Mouse (Mus musculus): ENCODE data around the gene Slc13a2. TPM values are rescaled to one million over a fixed set of nuclear protein-coding genes. Genes with fewer than 3 reads are reported as not detected.

Gene Slc13a2
- polyA plus RNA-seq, 1 experiment: not detected

- TF ChIP-seq POLR2A (IDR thresholded peaks at IDR 0.05; ENCODE audit: borderline replicate concordance, extremely low read depth, insufficient read depth, insufficient read length, poor library complexity, severe bottlenecking): no peak
- TF ChIP-seq CTCF (IDR thresholded peaks at IDR 0.05; ENCODE audit: borderline replicate concordance, extremely low read depth, insufficient read depth, insufficient read length): no peak
- no peak for DNase-seq (ENCODE audit: low read depth)
Measured at GRCm38 (mm10) chr11:78411606-78412323, 10.3 kb downstream of the Slc13a2 start.

- TF ChIP-seq POLR2A (IDR thresholded peaks at IDR 0.05; ENCODE audit: borderline replicate concordance, extremely low read depth, insufficient read depth, insufficient read length, poor library complexity, severe bottlenecking) (no peak), CTCF (IDR thresholded peaks at IDR 0.05; ENCODE audit: borderline replicate concordance, extremely low read depth, insufficient read depth, insufficient read length) (no peak)
- no peak for DNase-seq (ENCODE audit: low read depth)
Measured at GRCm38 (mm10) chr11:78408256-78409240, 13.5 kb downstream of the Slc13a2 start.

GRCm38 (mm10) chr11:78402062-78402461, 20.0 kb downstream of the Slc13a2 start:
- TF ChIP-seq CTCF (IDR thresholded peaks at IDR 0.05; ENCODE audit: borderline replicate concordance, extremely low read depth, insufficient read depth, insufficient read length) (no peak), POLR2A (IDR thresholded peaks at IDR 0.05; ENCODE audit: borderline replicate concordance, extremely low read depth, insufficient read depth, insufficient read length, poor library complexity, severe bottlenecking) (no peak)
- DNase-seq (ENCODE audit: low read depth): no peak

GRCm38 (mm10) chr11:78401469-78401868, 20.5 kb downstream of the Slc13a2 start:
- no peak for DNase-seq (ENCODE audit: low read depth)
- TF ChIP-seq POLR2A (IDR thresholded peaks at IDR 0.05; ENCODE audit: borderline replicate concordance, extremely low read depth, insufficient read depth, insufficient read length, poor library complexity, severe bottlenecking) (no peak), CTCF (IDR thresholded peaks at IDR 0.05; ENCODE audit: borderline replicate concordance, extremely low read depth, insufficient read depth, insufficient read length) (no peak)

GRCm38 (mm10) chr11:78400936-78401335, 21.1 kb downstream of the Slc13a2 start:
- DNase-seq (ENCODE audit: low read depth): no peak
- TF ChIP-seq POLR2A (IDR thresholded peaks at IDR 0.05; ENCODE audit: borderline replicate concordance, extremely low read depth, insufficient read depth, insufficient read length, poor library complexity, severe bottlenecking) (no peak), CTCF (IDR thresholded peaks at IDR 0.05; ENCODE audit: borderline replicate concordance, extremely low read depth, insufficient read depth, insufficient read length) (no peak)

GRCm38 (mm10) chr11:78399680-78400079, 22.3 kb downstream of the Slc13a2 start:
- no peak for TF ChIP-seq POLR2A (IDR thresholded peaks at IDR 0.05; ENCODE audit: borderline replicate concordance, extremely low read depth, insufficient read depth, insufficient read length, poor library complexity, severe bottlenecking)
- peak; percentile 85; the same call in 1 of the 2 replicates for TF ChIP-seq CTCF (IDR thresholded peaks at IDR 0.05; ENCODE audit: borderline replicate concordance, extremely low read depth, insufficient read depth, insufficient read length)
- DNase-seq (ENCODE audit: low read depth): peak; percentile 65

GRCm38 (mm10) chr11:78398212-78398611, 23.8 kb downstream of the Slc13a2 start:
- TF ChIP-seq CTCF (IDR thresholded peaks at IDR 0.05; ENCODE audit: borderline replicate concordance, extremely low read depth, insufficient read depth, insufficient read length) (no peak), POLR2A (IDR thresholded peaks at IDR 0.05; ENCODE audit: borderline replicate concordance, extremely low read depth, insufficient read depth, insufficient read length, poor library complexity, severe bottlenecking) (no peak)
- no peak for DNase-seq (ENCODE audit: low read depth)

GRCm38 (mm10) chr11:78397397-78397796, 24.6 kb downstream of the Slc13a2 start:
- peak; percentile 86 for DNase-seq (ENCODE audit: low read depth)
- no peak for TF ChIP-seq POLR2A (IDR thresholded peaks at IDR 0.05; ENCODE audit: borderline replicate concordance, extremely low read depth, insufficient read depth, insufficient read length, poor library complexity, severe bottlenecking)
- TF ChIP-seq CTCF (IDR thresholded peaks at IDR 0.05; ENCODE audit: borderline replicate concordance, extremely low read depth, insufficient read depth, insufficient read length): peak; percentile 82

GRCm38 (mm10) chr11:78396950-78397349, 25.1 kb downstream of the Slc13a2 start:
- TF ChIP-seq CTCF (IDR thresholded peaks at IDR 0.05; ENCODE audit: borderline replicate concordance, extremely low read depth, insufficient read depth, insufficient read length): no peak
- TF ChIP-seq POLR2A (IDR thresholded peaks at IDR 0.05; ENCODE audit: borderline replicate concordance, extremely low read depth, insufficient read depth, insufficient read length, poor library complexity, severe bottlenecking): no peak
- DNase-seq (ENCODE audit: low read depth): peak; percentile 5

GRCm38 (mm10) chr11:78392728-78393127, 29.3 kb downstream of the Slc13a2 start:
- TF ChIP-seq POLR2A (IDR thresholded peaks at IDR 0.05; ENCODE audit: borderline replicate concordance, extremely low read depth, insufficient read depth, insufficient read length, poor library complexity, severe bottlenecking) (no peak), CTCF (IDR thresholded peaks at IDR 0.05; ENCODE audit: borderline replicate concordance, extremely low read depth, insufficient read depth, insufficient read length) (no peak)
- no peak for DNase-seq (ENCODE audit: low read depth)

- no peak for DNase-seq (ENCODE audit: low read depth)
- TF ChIP-seq POLR2A (IDR thresholded peaks at IDR 0.05; ENCODE audit: borderline replicate concordance, extremely low read depth, insufficient read depth, insufficient read length, poor library complexity, severe bottlenecking) (no peak), CTCF (IDR thresholded peaks at IDR 0.05; ENCODE audit: borderline replicate concordance, extremely low read depth, insufficient read depth, insufficient read length) (no peak)
Measured at GRCm38 (mm10) chr11:78386508-78387043, 35.4 kb downstream of the Slc13a2 start, which contains the start of gene Foxn1. Foxn1 (minus strand) TSS chr11:78386558.

Measured in brain, embryonic 14.5 days (tissue).